Mouse (Mus musculus): Measurements from ENCODE around the gene Ube2z.

The Ube2z gene

GRCm38 (mm10) chr11:96006852-96007515 is 58.2 kb downstream of the Ube2z start:
- DNase-seq (ENCODE audit: low read depth, low spot score) = peak; percentile 48

GRCm38 (mm10) chr11:96006367-96006851 is 58.8 kb downstream of the Ube2z start:
- DNase-seq (ENCODE audit: low read depth, low spot score) = peak; percentile 12

- peak; percentile 41 for DNase-seq (ENCODE audit: low read depth, low spot score)
These were observed 59.6 kb downstream of the Ube2z start, which contains the start of gene Igf2bp1 for GRCm38 (mm10) chr11:96005403-96006271. Gene Igf2bp1 (minus strand): TSS chr11:96005940.

GRCm38 (mm10) chr11:96004793-96005402 is 60.3 kb downstream of the Ube2z start:
- DNase-seq (ENCODE audit: low read depth, low spot score) = peak; percentile 45

GRCm38 (mm10) chr11:96003969-96004792 is 61.0 kb downstream of the Ube2z start:
- DNase-seq (ENCODE audit: low read depth, low spot score) = no peak

GRCm38 (mm10) chr11:96003100-96003900 is 61.9 kb downstream of the Ube2z start:
- DNase-seq (ENCODE audit: low read depth, low spot score) = no peak

All from CD4-positive, CD25-positive, alpha-beta regulatory T cell, adult 2 months (primary cell).